Mouse (Mus musculus) heart, embryonic 13.5 days (tissue): ENCODE data around the gene Agbl4. TPM values are rescaled to one million over a fixed set of nuclear protein-coding genes. Genes with fewer than 3 reads are reported as not detected.

Experiments
- ATAC-seq: fragments of 200-750 bp; cut with Nextera tagmentation; 2 replicates; pipeline ENCODE4 v1.8.0; 2017; ENCODE audit warnings: moderate TSS enrichment; ENCODE audit not compliant: insufficient number of reproducible peaks, low FRiP score, low TSS enrichment; ENCODE audit errors: extremely low read depth
- H3K27ac ChIP-seq: fragments of 300-500 bp; sonication (generic); replicated peaks from 2 replicates; pipeline ENCODE4 v1.5.1; 2015; ENCODE audit warnings: moderate library complexity, mild to moderate bottlenecking, inconsistent platforms
- H3K27me3 ChIP-seq: fragments of 300-500 bp; sonication (generic); replicated peaks from 2 replicates; pipeline ENCODE4 v1.6.1; 2015; ENCODE audit warnings: mild to moderate bottlenecking, inconsistent platforms
- H3K36me3 ChIP-seq: fragments of 300-500 bp; sonication (generic); 2 replicates; pipeline ENCODE4 v1.6.1; 2015; ENCODE audit warnings: mild to moderate bottlenecking, inconsistent platforms
- H3K4me1 ChIP-seq: fragments of 300-500 bp; sonication (generic); 2 replicates; pipeline ENCODE4 v1.6.1; 2015; ENCODE audit warnings: inconsistent platforms
- H3K4me2 ChIP-seq: fragments of 300-500 bp; sonication (generic); 2 replicates; pipeline ENCODE4 v1.6.1; 2015; ENCODE audit warnings: inconsistent platforms, mild to moderate bottlenecking, moderate library complexity
- H3K4me3 ChIP-seq: fragments of 300-500 bp; sonication (generic); 2 replicates; pipeline ENCODE4 v1.5.1; 2015; ENCODE audit warnings: moderate library complexity, mild to moderate bottlenecking, inconsistent platforms
- H3K9ac ChIP-seq: fragments of 300-500 bp; sonication (generic); 2 replicates; pipeline ENCODE4 v1.6.1; 2015; ENCODE audit warnings: inconsistent platforms, mild to moderate bottlenecking, moderate library complexity
- H3K9me3 ChIP-seq: fragments of 300-500 bp; sonication (generic); 2 replicates; pipeline ENCODE4 v1.6.1; 2016; ENCODE audit warnings: inconsistent platforms
- WGBS: fragments of 180-500 bp; shearing (Covaris S2); methylation state at CpG from one replicate; pipeline ENCODE4 v1.1.7; 2015; ENCODE audit warnings: mixed read lengths; 5-methylcytosine and 5-hydroxymethylcytosine counted together
- polyA plus RNA-seq: library from polyadenylated mRNA; unstranded; fragments of >200 nt; fragmentation: Nextera tagmentation; extraction: Ambion mirVana; gene quantifications from 2 replicates; pipeline ENCODE4 v1.2.1, GENCODE M21; 2015

Agbl4 gene
- polyA plus RNA-seq, 1 experiment from 2014 or later, result 0.94 TPM

DNA sequence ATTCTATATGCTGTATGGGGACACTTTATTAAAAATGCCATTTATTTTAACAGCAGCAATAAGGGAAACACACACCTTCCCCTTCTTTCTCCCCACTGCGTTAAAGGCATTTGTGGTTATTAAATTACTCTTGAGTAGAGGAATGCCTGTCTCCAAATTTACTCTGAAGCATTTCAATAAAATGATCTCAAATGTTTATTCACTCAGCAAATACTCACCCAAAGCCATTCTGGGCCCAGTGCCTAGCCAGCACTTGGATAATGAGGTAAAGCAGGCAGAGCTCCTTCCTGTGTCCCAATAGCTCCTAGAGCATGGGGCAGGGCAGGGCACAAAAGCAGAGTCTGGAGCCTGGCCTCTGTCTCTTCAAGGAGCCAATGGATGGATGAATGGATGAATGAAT lies 1075.6 kb downstream of the Agbl4 start:
- Histone ChIP-seq H3K36me3 (no peaks in the 10 kb centered on the region), H3K4me2 (no peak overlapping the region), H3K4me3 (no peak overlapping the region), H3K9ac (no peak overlapping the region), H3K27ac (no peak overlapping the region), H3K4me1 (peaks cover 6% of the 10 kb centered on the region; the same call in 1 of the 2 replicates), H3K27me3 (no peaks in the 10 kb centered on the region), H3K9me3 (no peaks in the 10 kb centered on the region)
- ATAC-seq, result no peak
- 71% methylated on average over 1 of the region's 1 CpGs for WGBS

DNA sequence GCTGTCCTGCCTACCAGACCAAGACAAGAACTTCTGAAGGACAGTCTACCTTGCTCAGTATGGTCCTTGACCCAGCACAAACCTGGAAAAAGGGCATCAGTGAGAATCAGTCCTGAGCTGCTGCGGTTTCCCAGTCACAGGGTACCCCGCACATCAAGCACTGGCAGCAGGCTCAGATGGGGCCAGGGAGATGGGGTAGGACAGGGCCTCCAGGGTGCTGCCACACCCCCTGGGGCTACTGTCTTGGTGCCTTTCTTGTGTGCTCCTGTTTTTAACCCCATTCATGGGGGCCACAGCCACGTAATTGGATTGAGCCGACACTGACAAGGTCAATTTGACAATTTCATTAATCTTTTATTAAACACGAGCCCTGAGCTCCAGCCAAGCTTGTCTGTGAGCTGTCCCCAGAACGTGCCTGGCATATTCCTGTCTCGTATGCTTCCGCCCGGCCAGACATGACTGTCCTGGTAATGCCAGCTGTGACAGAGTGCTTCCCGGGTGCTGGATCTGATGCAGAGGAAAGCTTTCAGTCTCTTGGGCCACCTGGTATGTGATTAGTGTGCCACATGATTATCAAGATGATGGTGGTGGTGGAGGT lies 1078.0 kb downstream of the Agbl4 start:
- Histone ChIP-seq H3K9me3 (no peaks in the 10 kb centered on the region), H3K27me3 (no peaks in the 10 kb centered on the region), H3K4me3 (no peak overlapping the region), H3K27ac (no peak overlapping the region), H3K9ac (no peak overlapping the region), H3K36me3 (no peaks in the 10 kb centered on the region), H3K4me2 (no peak overlapping the region), H3K4me1 (peaks cover 12% of the 10 kb centered on the region)
- WGBS, result 74% methylated on average over 10 of the region's 10 CpGs
- ATAC-seq, result no peak

DNA sequence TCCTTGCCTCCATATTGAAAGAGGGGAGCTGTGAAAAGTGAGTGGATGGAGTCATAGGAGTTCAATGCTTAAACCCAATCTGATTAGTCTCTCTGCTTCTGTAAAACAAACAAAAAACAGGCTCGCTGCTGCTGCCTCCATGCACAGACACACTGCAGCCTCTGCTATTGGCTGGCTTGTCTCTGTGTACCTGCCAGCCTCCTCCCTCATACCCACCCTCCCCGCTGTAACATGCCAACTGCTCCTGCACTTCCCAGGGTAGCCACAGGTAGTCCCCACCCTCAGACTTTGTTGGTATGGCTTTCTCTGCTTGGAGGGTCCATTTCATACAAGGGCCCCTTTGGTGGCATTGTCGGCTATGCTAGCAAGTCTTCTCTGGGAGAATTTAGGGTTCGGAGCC lies 1080.0 kb downstream of the Agbl4 start:
- H3K4me2 ChIP-seq, result no peak overlapping the region
- ATAC-seq, result no peak
- H3K9me3 ChIP-seq, result no peaks in the 10 kb centered on the region
- H3K4me3 ChIP-seq, result no peak overlapping the region
- no peak overlapping the region for H3K27ac ChIP-seq
- H3K36me3 ChIP-seq, result no peaks in the 10 kb centered on the region
- peaks cover 12% of the 10 kb centered on the region for H3K4me1 ChIP-seq
- H3K27me3 ChIP-seq, result no peaks in the 10 kb centered on the region
- H3K9ac ChIP-seq, result no peak overlapping the region
- 35% methylated on average over 4 of the region's 4 CpGs for WGBS

DNA sequence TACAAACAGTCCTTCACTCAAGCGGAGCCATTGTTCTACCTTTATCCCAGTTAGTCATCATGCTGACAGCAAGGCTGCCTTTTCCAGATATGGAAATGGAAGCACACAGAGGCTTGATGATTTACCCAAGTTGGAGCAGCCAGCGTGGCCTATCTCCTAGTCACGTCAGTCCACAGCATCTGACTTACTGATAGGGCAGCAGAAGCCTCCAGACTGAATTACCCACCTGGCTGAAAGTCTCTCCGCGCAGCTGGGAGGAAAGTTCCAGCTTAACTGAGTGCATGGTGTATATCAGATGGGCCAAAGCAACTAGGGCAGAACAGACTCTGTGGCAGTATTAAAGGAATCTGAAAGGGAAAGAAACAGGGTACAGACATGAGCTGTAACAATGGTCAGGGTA lies 1086.0 kb downstream of the Agbl4 start:
- H3K36me3 ChIP-seq, result no peaks in the 10 kb centered on the region
- H3K9me3 ChIP-seq, result no peaks in the 10 kb centered on the region
- no peaks in the 10 kb centered on the region for H3K27me3 ChIP-seq
- no peak overlapping the region for H3K4me2 ChIP-seq
- no peak for ATAC-seq
- no peak overlapping the region for H3K9ac ChIP-seq
- 55% methylated on average over 5 of the region's 5 CpGs for WGBS
- H3K4me1 ChIP-seq, result peaks cover 20% of the 10 kb centered on the region
- no peak overlapping the region for H3K27ac ChIP-seq
- H3K4me3 ChIP-seq, result no peak overlapping the region

DNA sequence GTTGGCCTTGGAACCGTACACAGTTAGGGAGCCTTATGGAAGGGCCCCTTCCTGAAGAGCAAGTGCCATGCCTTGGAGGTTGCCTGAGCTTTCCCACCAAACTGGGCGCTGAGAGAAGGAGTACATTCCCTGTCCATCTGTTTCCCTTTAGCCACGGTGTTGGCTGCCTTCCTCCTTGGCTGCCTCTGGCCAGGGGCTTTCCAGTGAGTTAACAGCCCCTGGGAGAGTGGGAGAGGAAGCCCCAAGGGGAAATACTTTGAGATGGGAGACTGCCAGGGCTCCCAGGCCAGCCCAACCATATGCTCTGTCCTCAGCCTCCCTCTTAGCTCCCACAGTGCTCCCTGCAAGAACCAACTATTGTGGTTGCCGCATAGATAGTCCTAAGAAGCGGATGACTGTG lies 1087.7 kb downstream of the Agbl4 start:
- H3K36me3 ChIP-seq, result no peaks in the 10 kb centered on the region
- H3K4me2 ChIP-seq, result no peak overlapping the region
- H3K9me3 ChIP-seq, result no peaks in the 10 kb centered on the region
- peaks cover 19% of the 10 kb centered on the region for H3K4me1 ChIP-seq
- no peak; the same call in 1 of the 2 replicates for ATAC-seq
- H3K4me3 ChIP-seq, result no peak overlapping the region
- no peak overlapping the region for H3K9ac ChIP-seq
- WGBS, result 51% methylated on average over 5 of the region's 5 CpGs
- no peaks in the 10 kb centered on the region for H3K27me3 ChIP-seq
- no peak overlapping the region for H3K27ac ChIP-seq

DNA sequence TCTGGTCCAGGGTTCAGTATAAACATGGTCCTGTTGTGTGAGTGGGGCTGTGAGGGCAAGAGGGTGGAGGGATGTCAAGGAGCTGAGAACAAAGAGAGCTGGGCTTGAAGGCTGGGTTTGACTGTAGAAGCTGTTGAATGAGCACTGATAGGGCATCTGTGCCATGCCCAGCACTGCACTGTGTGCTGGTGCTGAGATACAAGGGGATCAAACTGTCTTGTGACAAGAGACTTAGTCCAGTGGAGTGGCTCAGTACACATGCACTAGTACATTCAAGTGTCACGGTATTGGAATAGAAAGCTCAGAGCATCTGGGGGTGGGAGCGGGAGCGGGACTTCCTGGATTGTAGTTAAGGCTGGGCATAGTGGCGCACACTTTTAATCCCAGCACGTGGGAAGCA lies 1088.7 kb downstream of the Agbl4 start:
- Histone ChIP-seq H3K27me3 (no peaks in the 10 kb centered on the region), H3K27ac (no peak overlapping the region), H3K4me2 (no peak overlapping the region), H3K9me3 (no peaks in the 10 kb centered on the region), H3K9ac (no peak overlapping the region), H3K4me3 (no peak overlapping the region), H3K36me3 (no peaks in the 10 kb centered on the region), H3K4me1 (peaks cover 19% of the 10 kb centered on the region)
- 61% methylated on average over 5 of the region's 5 CpGs for WGBS
- ATAC-seq, result no peak

DNA sequence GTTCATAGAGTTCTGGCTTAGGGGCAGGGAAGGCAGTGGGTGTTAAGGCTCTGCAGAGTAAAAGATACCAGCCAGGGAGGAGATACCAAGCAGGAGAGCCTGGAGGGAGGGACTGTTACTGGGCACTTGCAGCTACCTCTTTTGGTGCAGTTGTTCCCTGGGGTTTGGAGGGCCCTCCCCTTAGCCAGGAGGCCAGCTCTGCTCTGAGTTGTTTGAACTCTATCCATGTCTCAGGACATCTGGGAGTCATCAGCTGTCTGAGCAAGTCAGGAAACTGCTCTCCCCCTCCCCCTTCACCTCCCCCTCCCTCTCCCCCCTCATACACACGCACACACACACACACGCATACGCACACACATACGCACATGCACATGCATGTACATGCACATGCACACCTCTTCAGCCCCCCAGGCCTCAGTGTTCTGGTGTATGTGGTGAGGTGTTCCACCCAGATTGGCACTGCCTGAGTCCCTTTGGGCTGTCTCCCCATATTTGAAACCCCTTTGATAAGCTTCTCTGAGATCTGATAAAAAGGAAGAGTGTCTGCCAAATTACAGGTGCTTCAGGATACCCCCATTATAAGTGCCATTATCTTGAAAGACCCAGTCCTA lies 1089.9 kb downstream of the Agbl4 start:
- H3K9me3 ChIP-seq, result no peaks in the 10 kb centered on the region
- ATAC-seq, result no peak
- WGBS, result 81% methylated on average over 4 of the region's 4 CpGs
- H3K4me3 ChIP-seq, result no peak overlapping the region
- H3K9ac ChIP-seq, result no peak overlapping the region
- H3K27ac ChIP-seq, result no peak overlapping the region
- H3K4me2 ChIP-seq, result no peak overlapping the region
- H3K27me3 ChIP-seq, result no peaks in the 10 kb centered on the region
- no peaks in the 10 kb centered on the region for H3K36me3 ChIP-seq
- H3K4me1 ChIP-seq, result peaks cover 19% of the 10 kb centered on the region

DNA sequence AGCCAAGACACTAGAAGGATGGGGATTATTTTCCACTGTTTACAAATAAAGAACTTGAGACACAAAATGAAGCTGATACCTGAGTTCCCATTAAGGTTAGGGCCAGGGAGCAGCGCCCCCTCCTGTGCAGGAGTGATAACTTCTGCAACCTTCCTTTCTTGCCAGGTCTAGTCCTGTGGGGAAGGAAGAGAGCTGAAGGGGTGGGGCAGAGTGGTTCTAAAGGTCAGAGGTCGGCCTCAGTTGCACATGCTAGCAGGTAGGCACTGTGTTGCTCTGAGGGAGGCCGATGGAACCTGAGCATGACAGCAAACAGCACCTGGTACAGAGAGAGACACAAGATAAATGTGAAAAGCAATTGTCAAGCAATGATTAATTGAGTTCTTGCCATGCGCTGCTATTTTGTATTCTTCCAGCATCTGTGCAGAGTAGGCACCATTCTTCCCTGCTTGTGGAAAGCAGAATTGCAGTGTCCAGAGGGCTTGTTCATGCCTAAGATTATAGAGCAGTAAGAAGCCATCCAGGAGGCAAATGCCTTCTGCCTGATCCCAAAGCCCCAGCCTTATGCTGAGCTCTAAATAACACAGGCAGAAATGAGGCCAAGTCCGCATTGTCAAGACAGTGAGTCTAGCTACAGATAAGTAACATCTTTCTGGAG lies 1096.4 kb downstream of the Agbl4 start:
- H3K36me3 ChIP-seq, result no peaks in the 10 kb centered on the region
- no peak overlapping the region for H3K27ac ChIP-seq
- H3K4me1 ChIP-seq, result no peaks in the 10 kb centered on the region
- no peak overlapping the region for H3K4me3 ChIP-seq
- H3K4me2 ChIP-seq, result no peak overlapping the region
- ATAC-seq, result no peak
- 48% methylated on average over 5 of the region's 5 CpGs for WGBS
- no peak overlapping the region for H3K9ac ChIP-seq
- no peaks in the 10 kb centered on the region for H3K9me3 ChIP-seq
- no peaks in the 10 kb centered on the region for H3K27me3 ChIP-seq

DNA sequence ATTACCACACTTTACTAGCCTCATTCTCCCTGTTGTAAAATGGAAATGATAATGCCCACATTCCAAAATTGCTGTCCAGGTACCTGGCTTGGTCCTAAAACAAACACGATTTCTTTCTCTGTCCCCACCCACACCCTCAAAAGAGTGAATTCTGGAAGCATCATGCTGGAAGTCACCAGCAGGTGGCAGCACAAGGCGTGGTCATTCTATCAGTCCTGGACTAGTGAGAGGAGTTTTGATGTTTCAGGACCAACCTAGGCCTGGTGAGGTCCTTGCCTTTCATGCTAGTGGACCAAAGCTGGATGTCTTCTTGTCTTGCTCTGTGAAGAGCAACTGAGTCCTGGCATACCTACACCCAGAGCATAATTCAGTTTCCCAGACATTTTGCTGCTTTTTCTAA lies 1098.5 kb downstream of the Agbl4 start:
- no peak for ATAC-seq
- Histone ChIP-seq H3K36me3 (no peaks in the 10 kb centered on the region), H3K4me2 (no peak overlapping the region), H3K27ac (no peak overlapping the region), H3K9ac (no peak overlapping the region), H3K9me3 (no peaks in the 10 kb centered on the region), H3K4me3 (no peak overlapping the region), H3K27me3 (no peaks in the 10 kb centered on the region), H3K4me1 (no peaks in the 10 kb centered on the region)
- 8% methylated on average over 2 of the region's 2 CpGs for whole genome bisulfite sequencing

DNA sequence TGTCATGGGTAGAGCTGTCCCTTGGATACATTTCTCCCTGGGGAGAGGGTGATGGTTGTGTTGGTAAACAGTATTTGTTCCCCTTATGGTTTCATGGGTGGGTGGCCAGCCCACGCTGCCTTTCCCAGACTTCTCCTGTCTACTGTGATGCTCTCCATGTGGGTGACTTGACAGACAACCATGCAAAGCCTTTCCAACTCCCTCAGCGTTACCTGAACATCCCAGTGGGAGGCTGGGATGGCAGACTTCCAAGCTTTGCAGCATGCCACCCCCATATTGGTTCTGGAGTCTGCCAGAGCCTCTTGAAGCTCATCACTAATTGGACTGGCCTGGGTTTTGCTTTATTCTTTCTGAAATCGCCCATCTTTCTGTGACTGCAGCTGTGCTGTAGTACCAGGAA lies 1101.3 kb downstream of the Agbl4 start:
- Histone ChIP-seq H3K9me3 (no peaks in the 10 kb centered on the region), H3K9ac (no peak overlapping the region), H3K27ac (no peak overlapping the region), H3K4me3 (no peak overlapping the region), H3K27me3 (no peaks in the 10 kb centered on the region), H3K4me1 (no peaks in the 10 kb centered on the region), H3K4me2 (no peak overlapping the region), H3K36me3 (no peaks in the 10 kb centered on the region)
- no peak for ATAC-seq
- 60% methylated on average over 3 of the region's 3 CpGs for WGBS

DNA sequence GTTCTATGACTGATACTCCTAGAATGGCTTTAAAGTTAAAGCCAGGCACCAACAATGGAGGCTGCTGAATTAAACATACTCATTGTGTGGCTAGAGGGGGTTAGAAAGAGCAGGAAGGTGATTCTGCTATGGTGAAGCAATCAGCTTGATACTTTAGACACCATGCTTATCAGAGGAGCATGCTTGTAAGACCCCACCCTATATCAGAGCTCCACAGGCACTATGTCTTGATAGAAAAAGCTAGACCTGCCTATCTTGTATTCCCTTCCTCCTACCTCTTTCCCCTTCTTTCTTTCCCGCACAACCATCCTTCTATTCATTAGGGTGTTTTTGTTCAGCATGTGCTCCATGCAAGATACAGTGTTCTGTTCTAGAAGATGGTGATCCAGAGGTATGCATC lies 1104.0 kb downstream of the Agbl4 start:
- no peak overlapping the region for H3K9ac ChIP-seq
- no peak overlapping the region for H3K4me2 ChIP-seq
- H3K9me3 ChIP-seq, result no peaks in the 10 kb centered on the region
- no peaks in the 10 kb centered on the region for H3K36me3 ChIP-seq
- no peak overlapping the region for H3K4me3 ChIP-seq
- no peak overlapping the region for H3K27ac ChIP-seq
- no peak for ATAC-seq
- H3K4me1 ChIP-seq, result no peaks in the 10 kb centered on the region
- 71% methylated on average over 1 of the region's 1 CpGs for WGBS
- H3K27me3 ChIP-seq, result no peaks in the 10 kb centered on the region
